Mouse (Mus musculus) kidney, adult 2 months (tissue): ENCODE results near the gene Pomgnt1.

ENCODE experiments used
- CTCF ChIP-seq: fragments of 200-500 bp; conservative IDR thresholded peaks from 2 replicates; pipeline ENCODE4 v1.5.1; 2011; ENCODE audit warnings: low read depth, mild to moderate bottlenecking, control low read depth, low read length, moderate library complexity, mixed read lengths; ENCODE audit not compliant: insufficient read depth, insufficient read length
- POLR2A ChIP-seq: fragments of 200-500 bp; IDR thresholded peaks from one replicate; pipeline ENCODE4 v1.6.1; 2011; ENCODE audit warnings: low read depth, low read length, control low read depth

- TF ChIP-seq POLR2A (no peak), CTCF (no peak)
These were observed 12.9 kb upstream of the Pomgnt1 start for GRCm38 (mm10) chr4:116110695-116111094.
